Mouse (Mus musculus) CD4-positive helper T cell, adult 2 months (primary cell): ENCODE data around the gene Rnase10.
"Not testable (repeated sequence)": the region's sequence is repeated elsewhere in the genome, so short reads cannot be mapped to it uniquely, and the experiment has no call there.

Source experiments
- DNase-seq: peaks from one replicate; pipeline ENCODE4 v3.0.0-alpha.2; 2012; ENCODE audit warnings: low read depth, missing footprints, low spot score

Gene Rnase10

DNA sequence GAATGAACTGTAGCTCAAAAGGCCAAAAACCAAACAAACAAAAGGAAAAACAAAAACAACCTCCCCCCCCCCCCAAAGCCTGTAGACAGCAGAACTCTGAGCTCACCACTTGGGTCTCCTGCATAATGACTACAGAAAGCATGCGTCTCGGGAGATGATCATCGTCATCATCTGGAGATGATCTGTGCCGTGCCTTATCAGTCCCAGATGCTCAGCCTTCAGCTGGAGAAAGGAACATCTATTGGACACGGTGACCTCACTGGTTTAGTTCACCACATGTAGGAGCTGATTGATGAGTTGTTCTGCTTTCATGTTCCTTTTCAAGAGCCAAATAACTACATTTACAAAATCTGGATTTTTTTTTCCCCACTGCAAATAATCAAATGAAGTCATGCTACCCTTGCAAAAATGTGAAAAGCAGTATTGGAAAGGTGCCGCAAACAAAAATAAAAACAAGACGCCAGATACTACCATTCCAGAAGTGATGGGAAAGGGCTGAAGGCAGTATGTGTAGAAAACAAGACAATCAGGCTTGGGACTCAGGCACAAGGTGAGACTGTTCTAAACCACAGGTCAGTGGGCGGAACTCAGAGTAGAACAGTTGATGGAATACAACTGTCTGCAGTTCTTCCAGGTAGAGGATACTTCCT, at the start of gene Rnase10:
Gene Rnase10 (plus strand): TSS at position 600 of the 650 bp plus-strand sequence.
- no peak for DNase-seq

- not testable (repeated sequence) for DNase-seq
Observed at GRCm38 (mm10) chr14:50958289-50958995, 49.1 kb upstream of the Rnase10 start.

GRCm38 (mm10) chr14:50968216-50968980, 39.2 kb upstream of the Rnase10 start:
- DNase-seq = no peak

DNA sequence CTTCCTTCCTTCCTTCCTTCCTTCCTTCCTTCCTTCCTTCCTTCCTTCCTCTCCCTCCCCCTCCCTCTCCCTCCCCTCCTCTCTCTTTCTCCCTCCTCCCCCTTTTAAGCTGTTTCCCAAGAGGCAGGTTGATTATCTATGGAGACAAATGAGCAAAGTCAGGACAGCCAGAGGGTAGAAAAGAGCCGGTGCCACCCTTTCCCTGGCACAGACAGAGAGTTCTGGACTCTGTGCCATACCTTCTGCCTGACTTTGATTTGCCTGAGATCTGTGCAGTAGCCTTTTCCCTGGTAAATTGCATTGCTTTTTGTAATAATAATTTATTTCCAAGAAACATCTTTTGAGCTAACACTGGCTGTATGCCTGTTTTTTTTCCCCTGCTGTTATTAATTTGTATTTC, 38.5 kb upstream of the Rnase10 start:
- DNase-seq = no peak

DNA sequence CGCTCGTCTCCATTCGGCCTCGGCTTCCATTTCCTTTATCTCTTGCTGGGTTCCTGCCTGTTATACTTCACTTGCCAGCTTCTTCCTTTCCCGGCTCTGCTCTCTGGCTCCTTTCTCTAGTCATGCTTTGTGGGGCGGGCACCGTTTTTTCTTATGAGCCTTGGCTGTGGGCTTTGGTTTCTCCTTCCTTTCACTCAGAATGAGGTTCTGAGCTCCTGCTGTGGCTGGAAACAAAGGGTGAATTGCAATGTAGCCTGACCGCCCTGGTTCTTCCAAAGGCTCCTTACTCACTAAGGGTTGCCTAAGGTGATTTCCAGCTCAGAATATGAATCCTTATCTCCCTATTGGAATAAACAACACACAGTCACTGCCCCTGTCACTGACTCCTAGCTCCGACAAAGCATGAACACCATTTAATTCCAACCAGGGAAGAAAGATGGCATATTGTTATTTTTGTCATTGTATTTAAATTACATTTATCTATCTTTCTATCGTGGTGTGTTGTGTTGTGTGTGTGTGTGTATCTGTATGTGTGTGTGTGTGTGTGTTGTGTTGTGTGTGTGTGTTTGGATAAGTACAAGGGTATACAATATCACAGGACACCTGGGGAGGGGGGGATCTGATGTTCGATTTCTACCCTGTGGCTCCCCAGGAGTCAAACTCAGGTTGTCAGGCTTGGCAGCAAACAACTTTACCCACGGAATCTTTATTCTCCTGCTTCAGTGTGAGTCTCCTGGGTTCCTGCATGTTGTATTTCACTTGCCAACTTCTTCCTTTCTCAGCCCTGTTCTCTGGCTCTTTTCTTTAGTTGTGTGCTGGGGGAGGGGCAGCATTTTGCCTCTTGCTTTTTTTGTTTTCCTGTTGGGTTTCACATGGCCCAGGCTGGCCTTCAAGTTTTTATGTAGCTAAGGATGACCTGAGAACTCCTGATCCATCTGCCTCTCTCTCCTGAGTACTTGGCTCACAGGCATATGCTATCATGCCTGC, 37.7 kb upstream of the Rnase10 start:
- DNase-seq = no peak

DNA sequence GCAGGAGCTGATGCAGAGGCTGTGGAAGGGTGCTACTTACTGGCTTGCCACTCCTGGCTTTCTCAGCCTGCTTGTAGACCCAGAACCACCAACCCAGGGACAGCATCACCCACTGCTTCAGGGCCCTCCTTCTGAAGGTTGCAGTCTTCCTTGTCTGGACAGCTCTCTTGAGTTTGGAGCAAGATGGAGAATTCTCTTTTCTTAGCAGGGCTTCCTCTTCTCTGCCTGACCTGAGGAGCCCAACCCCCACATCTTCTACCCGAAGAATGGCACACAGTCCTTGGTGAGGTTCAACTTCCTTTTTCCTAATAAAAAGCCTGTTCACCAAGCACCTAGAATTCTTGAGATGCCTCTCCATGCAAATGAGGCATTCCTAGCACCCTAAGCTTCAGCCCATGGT, 36.7 kb upstream of the Rnase10 start:
- DNase-seq = no peak

GRCm38 (mm10) chr14:50973054-50973453, 34.5 kb upstream of the Rnase10 start:
- not testable (repeated sequence) for DNase-seq

- no peak for DNase-seq
Observed at GRCm38 (mm10) chr14:50973700-50974099, 33.9 kb upstream of the Rnase10 start.

DNA sequence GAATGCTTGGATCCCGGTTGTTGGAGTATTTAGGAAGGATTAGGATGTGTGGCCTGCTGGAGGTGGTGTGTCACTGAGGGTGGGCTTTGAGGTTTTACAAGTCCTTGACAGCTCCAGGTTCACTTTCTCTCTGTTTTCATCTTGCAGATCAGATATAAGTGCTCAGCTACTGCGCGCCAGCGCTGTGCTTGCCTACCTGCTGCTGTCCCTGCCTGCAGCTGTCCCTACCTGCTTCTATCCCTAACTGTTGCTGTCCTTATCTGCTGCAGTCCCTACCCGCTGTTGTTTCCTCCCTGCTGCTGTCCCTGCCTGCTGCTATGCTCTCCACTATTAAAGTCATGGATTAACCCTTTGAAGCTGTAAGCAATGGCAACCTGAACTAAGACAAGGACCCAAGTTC, 32.5 kb upstream of the Rnase10 start:
- no peak for DNase-seq

DNA sequence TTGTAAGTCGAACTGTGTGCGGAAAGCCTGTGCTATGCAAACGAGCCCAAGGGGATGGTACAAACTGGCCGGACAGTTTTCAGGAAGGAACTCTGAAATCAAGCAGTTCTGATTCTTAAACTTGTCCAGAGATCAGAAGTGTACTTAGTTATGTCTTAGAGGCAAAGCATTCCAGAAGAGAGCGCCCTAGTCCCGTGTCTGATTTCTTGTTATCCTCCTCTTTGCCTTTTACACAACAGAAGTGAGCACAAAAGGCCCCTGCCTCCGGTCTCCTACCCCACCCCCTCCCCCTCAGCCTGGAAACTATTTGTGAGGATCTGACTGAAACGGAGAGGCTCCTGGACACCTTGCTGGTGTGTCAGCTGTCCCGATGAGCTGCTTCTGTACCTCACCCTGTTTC, 30.9 kb upstream of the Rnase10 start:
- DNase-seq = no peak

GRCm38 (mm10) chr14:50978451-50978850, 29.1 kb upstream of the Rnase10 start:
- not testable (repeated sequence) for DNase-seq

DNA sequence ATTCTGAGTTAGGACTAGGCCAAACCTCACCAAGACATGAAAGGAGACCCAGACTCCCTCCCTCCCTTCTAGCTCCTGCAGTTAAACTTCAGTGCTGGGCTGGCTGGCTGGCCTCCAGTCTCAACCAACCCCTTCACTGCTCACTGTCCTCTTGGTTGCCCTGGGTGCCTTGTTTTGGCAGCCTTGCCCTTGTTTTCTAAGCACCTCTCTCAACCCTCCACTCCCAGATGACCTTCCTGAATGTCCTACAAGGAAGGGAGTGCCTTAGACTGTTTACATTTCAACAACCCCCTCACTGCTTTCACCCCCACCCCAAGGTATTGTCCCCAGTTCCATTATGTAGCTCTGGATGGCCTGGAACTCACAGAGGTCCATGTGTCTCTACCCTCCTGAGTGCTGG, 27.9 kb upstream of the Rnase10 start:
- no peak for DNase-seq

DNA sequence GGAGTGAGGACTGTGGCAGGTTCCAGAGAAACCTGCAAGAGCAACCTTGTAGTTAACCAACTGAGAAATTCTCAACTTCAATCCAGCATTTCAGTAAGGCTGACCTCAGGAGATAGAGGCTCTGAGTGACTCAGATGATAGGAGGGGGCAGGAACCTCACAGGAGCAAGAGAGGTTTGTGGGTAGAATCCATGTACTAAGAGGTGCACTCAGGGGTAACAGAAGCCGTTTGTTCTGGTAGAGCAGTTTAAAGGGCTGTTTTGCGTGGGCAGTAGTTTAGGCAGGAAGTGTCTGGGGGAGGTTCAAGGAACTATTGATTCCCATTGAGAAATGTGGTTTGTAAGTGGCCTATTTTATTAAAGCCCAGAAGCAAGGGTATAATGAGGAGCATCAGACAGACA, 26.3 kb upstream of the Rnase10 start:
- peak; percentile 52 for DNase-seq

DNA sequence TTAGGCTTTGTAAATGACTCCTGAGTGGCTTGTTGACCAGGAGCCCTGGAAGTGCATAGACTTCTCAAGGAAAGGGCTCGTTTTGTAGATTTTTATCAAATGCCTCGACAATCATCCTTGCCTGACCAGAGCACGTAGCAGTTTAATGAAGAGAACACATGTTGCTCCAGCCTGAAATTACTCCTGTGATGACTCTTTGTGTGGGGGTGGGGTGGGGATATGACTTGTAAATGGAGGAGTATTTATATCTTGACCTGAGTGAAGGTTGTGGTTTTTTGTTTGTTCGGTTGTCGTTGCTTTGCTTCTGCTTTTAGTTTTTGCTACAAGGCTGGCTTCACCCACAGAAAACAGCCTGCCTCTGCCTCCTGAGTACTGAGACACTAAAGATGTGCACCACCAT, 25.7 kb upstream of the Rnase10 start:
- no peak for DNase-seq

- DNase-seq = no peak
Observed at GRCm38 (mm10) chr14:50987668-50988067, 19.9 kb upstream of the Rnase10 start.

DNA sequence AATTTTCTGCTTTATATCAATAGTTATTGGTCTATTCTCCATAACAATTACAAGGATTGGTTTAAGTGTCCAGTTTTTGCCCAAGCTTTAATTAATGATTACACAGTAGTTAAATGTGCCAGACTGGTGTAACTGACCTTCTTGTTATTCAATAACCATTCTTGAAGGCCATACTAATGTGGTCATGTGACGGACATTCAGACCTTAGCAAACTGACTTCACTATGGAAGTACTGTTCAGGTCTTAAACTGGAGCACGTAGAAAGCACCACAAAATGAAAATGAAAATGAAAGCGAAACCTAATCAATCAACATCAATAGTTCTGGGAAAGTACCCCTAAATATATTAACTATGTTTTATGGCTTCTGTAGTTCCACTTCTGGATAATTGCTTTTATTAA, 16.5 kb upstream of the Rnase10 start:
- DNase-seq = peak; percentile 62

- DNase-seq = no peak
Observed at GRCm38 (mm10) chr14:50997088-50997487, 10.5 kb upstream of the Rnase10 start.

DNA sequence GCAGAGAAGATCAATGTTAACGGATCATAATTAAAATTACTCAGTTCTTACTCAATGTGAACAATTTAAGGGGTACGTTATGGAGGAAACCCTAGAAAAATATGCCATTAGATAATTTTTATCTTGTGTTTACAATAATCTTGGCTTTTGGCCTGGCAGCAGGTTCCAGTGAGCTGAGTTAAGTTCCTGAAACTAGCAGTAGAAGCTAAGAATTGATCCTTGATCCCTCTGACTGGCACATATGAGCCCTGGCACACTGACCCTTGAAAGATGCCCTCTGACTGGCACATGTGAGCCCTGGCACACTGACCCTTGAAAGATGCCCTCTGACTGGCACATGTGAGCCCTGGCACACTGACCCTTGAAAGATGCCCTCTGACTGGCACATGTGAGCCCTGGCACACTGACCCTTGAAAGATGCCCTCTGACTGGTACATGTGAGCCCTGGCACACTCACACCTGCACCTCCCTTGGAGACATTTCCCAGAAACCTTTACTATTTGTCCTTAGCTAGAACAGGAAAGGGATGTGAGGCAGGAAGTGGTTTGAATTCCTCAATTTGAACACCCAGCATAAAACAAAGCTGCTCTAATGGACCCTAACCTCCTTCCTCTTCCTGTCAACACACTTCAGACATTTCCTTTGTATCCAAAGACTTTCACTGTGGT, 9.4 kb upstream of the Rnase10 start:
- peak; percentile 16 for DNase-seq

- DNase-seq = no peak
Observed at GRCm38 (mm10) chr14:51007914-51008713, 563 bp downstream of the Rnase10 start.

DNA sequence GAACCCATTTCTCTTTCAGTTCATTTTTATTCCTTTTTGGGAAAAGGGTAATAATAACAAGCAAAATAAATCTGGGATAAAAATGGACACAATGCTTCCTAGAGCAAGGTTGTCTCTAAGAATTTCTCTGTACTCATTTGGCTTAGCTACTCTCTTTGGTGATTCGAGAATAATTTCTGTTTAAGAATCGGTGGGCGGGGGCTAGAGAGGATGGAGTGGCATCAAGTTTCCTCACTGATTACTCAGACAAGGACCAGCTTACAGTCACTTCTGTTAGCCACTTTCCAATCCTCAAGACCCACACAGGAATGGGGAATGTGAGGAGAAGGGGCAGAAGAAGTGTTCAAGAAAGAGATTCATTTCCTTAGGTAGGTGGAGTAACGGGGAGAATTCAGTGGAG, 1.2 kb downstream of the Rnase10 start:
- no peak for DNase-seq
